In genomic region chr5:149892453-149892852, GRCm38 (mm10) we compare ENCODE assay signal across 6 mouse cellular contexts.
DNase-seq lines count a peak whose midpoint lies in the region; ATAC-seq and TF ChIP-seq lines count a peak whose summit lies in the region.
"Not testable (repeated sequence)": the region's sequence is repeated elsewhere in the genome, so short reads cannot be mapped to it uniquely, and the experiment has no call there.

No protein-coding gene starts in this region.

- not testable (repeated sequence) for H3K9ac ChIP-seq in heart, embryonic 15.5 days; heart, postnatal 0 days (replicated peaks; ENCODE audit: low read depth, low read length); kidney, embryonic 15.5 days; kidney, postnatal 0 days (ENCODE audit: low read depth, low read length); lung, embryonic 16.5 days (ENCODE audit: low read length)

- not testable (repeated sequence) for H3K27me3 ChIP-seq in heart, embryonic 15.5 days; heart, postnatal 0 days (ENCODE audit: control insufficient read depth, insufficient read depth, low read length); kidney, embryonic 15.5 days; kidney, postnatal 0 days (ENCODE audit: insufficient read depth, low read length); lung, embryonic 16.5 days (ENCODE audit: control insufficient read depth, insufficient read depth, low read depth, low read length)

- H3K4me2 ChIP-seq in heart, embryonic 15.5 days; heart, postnatal 0 days (ENCODE audit: low read depth, low read length); kidney, embryonic 15.5 days; kidney, postnatal 0 days (ENCODE audit: low read length); lung, embryonic 16.5 days (ENCODE audit: low read depth, low read length): not testable (repeated sequence)

- ATAC-seq in heart, embryonic 15.5 days (replicated peaks; ENCODE audit: insufficient number of reproducible peaks, insufficient read depth, low FRiP score, low read depth); heart, postnatal 0 days (ENCODE audit: insufficient read depth, low read depth); kidney, embryonic 15.5 days (replicated peaks; ENCODE audit: low FRiP score); kidney, postnatal 0 days (replicated peaks; ENCODE audit: low FRiP score, low read depth); lung, embryonic 16.5 days (ENCODE audit: low read depth): not testable (repeated sequence)

- peak overlapping the region; percentile 75 for H3K27ac ChIP-seq in brown adipose tissue, adult 24 weeks (replicated peaks; ENCODE audit: low read depth, low read length)
- H3K27ac ChIP-seq in heart, embryonic 15.5 days, result peak overlapping the region; percentile 53
- peak overlapping the region; percentile 63; the same call in 1 of the 2 replicates for H3K27ac ChIP-seq in heart, postnatal 0 days (ENCODE audit: low read depth)
- peak overlapping the region; percentile 28; the same call in 1 of the 2 replicates for H3K27ac ChIP-seq in kidney, embryonic 15.5 days
- not testable (repeated sequence) for H3K27ac ChIP-seq in kidney, postnatal 0 days
- H3K27ac ChIP-seq in lung, embryonic 16.5 days (ENCODE audit: low read length), result peak overlapping the region; percentile 20; the same call in 1 of the 2 replicates

- H3K4me1 ChIP-seq in brown adipose tissue, adult 24 weeks (ENCODE audit: control insufficient read depth, insufficient read depth, insufficient read length, low read length); heart, embryonic 15.5 days (replicated peaks); heart, postnatal 0 days (ENCODE audit: control insufficient read depth, insufficient read depth); kidney, embryonic 15.5 days; kidney, postnatal 0 days (replicated peaks; ENCODE audit: insufficient read depth, low read length); lung, embryonic 16.5 days (replicated peaks; ENCODE audit: control insufficient read depth, insufficient read depth, low read length): not testable (repeated sequence)

- H3K9me3 ChIP-seq in heart, embryonic 15.5 days (replicated peaks); heart, postnatal 0 days (replicated peaks; ENCODE audit: control insufficient read depth, low read length); kidney, embryonic 15.5 days (replicated peaks); kidney, postnatal 0 days (replicated peaks; ENCODE audit: low read length); lung, embryonic 16.5 days (ENCODE audit: control insufficient read depth, low read length): not testable (repeated sequence)

- not testable (repeated sequence) for H3K36me3 ChIP-seq in heart, embryonic 15.5 days; heart, postnatal 0 days (replicated peaks; ENCODE audit: control insufficient read depth, insufficient read depth, low read length); kidney, embryonic 15.5 days; kidney, postnatal 0 days (ENCODE audit: insufficient read depth, low read length); lung, embryonic 16.5 days (ENCODE audit: control insufficient read depth, insufficient read depth, low read length)

- H3K4me3 ChIP-seq in brown adipose tissue, adult 24 weeks (ENCODE audit: insufficient read depth, low read depth, low read length); heart, embryonic 15.5 days; heart, postnatal 0 days (ENCODE audit: low read depth, low read length); kidney, embryonic 15.5 days (replicated peaks); kidney, postnatal 0 days (replicated peaks; ENCODE audit: low read depth, low read length); lung, embryonic 16.5 days (ENCODE audit: low read length): not testable (repeated sequence)

- DNase-seq in heart, postnatal 0 days (ENCODE audit: low spot score), result peak; percentile 9
- DNase-seq in kidney, postnatal 0 days (ENCODE audit: low spot score), result peak; percentile 32

- not testable (repeated sequence) for TF ChIP-seq CTCF in heart, postnatal 0 days (IDR thresholded peaks at IDR 0.05; ENCODE audit: low read depth); kidney, postnatal 0 days (IDR thresholded peaks at IDR 0.05; ENCODE audit: low read depth)

- TF ChIP-seq EP300 in heart, postnatal 0 days (IDR thresholded peaks at IDR 0.05; ENCODE audit: low read depth), result peak; percentile 47; the same call in 1 of the 2 replicates
